Mouse (Mus musculus) ES-Bruce4 (cell line): ENCODE results near the gene Foxp1.

ENCODE experiments used
- CTCF ChIP-seq: IDR thresholded peaks from one replicate; pipeline ENCODE4 v1.8.1; 2011; ENCODE audit warnings: low read depth, low read length
- EP300 ChIP-seq: IDR thresholded peaks from 2 replicates; pipeline ENCODE4 v1.6.1; 2011; ENCODE audit warnings: low read depth, low read length; ENCODE audit not compliant: insufficient read depth
- POLR2A ChIP-seq: IDR thresholded peaks from one replicate; pipeline ENCODE4 v1.8.1; 2011; ENCODE audit warnings: low read length; ENCODE audit not compliant: insufficient read depth

DNA sequence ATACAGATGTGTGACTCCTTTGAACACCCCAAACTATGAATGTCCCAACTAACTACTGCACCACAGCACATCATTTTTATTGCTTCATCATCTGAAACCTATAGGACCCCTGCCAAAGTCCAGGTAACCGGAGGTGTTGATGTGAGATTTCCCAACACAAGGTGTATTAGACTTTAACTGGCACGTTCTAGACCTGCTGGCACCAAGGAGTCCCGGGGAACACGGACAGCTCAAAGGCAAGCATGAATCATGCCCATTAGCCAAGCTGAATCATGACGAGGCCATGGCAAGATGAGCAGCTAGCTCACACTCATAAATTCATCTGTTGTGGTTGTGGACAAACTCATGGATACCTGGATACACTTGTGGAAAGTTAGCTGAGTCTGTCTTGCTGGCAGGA, 568.1 kb downstream of the Foxp1 start:
- TF ChIP-seq CTCF (no peak), POLR2A (no peak), EP300 (no peak)
